Mouse (Mus musculus) liver, adult (tissue): ENCODE measurements around the gene Lamb3.
A peak's percentile ranks its signal among the peaks of the same experiment; 100 is the strongest.

Experiments used
- GATA4 ChIP-seq: IDR thresholded peaks from 2 replicates; pipeline ENCODE4 v1.6.1; 2014; ENCODE audit warnings: mild to moderate bottlenecking, low read length; ENCODE audit not compliant: insufficient replicate concordance

Gene Lamb3

DNA sequence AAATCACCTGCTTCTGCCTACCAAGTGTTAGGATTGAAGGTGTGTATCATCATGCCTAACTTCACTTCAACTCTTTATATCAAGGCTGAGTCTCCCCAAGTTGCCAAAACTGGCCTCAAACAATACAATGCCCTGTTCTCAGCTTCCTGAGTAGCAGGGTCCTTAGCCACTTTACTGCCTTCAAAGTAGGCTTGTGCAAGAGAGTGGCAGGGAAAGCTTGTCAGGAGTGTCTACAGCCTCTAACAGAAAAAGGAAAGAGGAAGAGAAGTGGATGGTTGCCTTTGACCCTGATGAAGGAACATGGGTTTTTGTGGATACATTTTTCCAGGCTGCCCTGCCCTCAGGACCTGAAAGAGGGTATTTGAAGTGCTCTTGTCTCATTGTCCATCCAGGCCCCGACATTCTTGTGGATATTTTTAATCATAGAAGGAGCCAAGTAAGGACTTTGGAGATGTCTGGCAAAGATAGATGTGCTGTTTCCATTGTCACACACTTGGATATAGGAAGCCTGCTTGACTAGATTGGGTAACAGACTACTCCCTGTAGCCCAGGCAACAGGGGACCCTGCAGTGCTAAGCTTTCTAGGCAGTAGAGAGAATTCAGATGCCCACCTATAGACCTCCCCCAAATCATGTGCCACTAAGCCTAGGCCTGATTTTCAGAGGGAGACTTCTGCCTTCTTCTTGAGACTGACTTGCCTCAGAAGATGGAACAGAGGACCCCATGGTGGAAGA lies 102.5 kb downstream of the Lamb3 start:
- no peak for TF ChIP-seq GATA4

DNA sequence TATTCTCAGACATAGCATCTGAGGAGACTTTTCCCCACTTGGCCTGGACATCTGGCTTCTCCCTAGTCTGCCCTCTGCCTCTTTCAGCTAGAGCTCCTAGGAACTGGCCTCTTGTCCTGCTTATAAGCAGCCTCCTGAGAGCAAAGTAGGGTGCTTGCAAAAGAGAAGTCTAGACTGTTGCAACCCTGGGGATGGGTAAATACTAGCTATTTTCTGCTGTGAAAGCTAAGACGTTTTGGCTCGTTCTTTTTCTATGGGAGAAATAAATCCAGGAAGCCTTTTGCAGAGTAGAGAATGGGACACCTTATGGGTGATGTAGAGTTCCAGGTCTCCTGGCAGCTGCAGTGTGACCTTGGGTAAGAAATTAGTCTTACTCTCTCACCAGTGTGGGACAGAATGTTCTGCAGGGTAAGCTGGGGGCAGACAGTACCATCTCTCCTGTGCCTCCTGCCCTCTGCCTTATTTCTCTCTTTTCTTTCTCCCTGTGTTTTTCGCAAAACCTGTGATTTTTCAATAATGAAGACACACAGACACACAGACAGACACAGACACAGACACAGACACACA lies 103.1 kb downstream of the Lamb3 start:
- no peak for TF ChIP-seq GATA4

DNA sequence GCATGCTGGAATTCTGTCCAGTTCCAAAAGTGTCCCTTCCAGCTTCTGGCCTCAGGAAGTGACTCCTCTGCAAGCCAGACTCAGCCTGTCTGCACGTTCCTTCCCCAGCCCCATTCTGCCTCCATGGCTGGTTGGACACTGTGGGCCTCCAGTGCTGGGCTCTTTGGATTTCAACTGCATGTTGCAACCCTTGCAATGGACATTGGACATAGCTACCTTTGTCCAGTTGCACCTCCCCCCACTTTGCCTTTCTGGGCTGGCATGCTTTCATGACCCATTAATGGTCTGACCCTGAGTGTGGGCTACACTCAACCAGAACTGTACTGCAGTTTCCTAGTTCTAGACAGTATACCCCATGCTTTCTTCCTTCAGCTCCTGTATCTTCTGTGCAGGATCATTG lies 104.1 kb downstream of the Lamb3 start:
- TF ChIP-seq GATA4, result no peak

DNA sequence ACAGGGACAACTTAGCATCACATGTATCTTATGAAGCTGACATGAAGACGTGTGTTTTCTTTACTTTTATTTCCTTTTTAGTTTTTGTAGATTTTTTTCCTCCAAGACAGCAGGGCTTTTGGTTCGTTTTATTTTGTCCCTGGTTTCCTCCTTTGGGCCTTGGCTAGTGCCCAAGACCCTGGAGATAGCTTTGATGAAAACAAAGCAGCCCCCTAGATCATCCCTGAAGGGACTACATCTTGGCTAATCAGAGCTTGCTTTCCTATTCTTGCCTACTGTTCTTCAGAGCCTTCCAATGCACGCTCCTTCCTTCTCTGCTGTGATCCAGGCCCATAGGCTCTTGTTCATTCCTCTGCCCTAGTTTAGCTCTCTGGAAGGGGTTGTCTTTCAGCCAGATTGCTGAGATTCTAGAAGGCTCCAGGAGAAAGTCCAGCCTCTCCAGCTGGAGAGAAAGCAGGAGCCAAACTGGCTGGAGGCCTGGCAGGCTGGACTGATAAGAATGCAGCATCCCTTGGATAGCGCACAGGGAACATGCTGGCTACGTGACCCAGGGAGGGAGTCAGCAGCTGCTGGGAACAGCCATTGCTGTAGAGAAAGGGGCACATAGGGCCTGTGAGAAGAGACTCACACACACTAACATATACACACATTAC lies 108.3 kb downstream of the Lamb3 start:
- peak; percentile 98 for TF ChIP-seq GATA4

DNA sequence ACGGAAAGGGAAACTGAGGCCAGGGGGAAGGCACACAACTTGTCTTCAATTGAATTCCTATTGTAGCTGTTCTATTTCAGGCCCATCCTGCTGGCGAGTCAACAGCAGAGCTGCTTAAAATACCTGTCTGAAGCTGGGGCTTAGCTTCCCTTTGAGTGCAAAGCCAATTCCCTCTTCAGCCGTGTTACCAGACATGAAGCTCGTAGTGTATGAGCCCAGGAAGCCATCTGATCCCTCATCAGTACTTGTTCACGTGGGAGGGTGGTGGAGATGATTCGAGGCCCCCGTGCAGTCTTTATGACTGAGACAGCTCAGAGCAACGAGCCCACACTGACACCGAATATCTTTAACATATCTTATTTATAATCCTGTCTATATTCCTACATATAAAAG lies 108.9 kb downstream of the Lamb3 start:
- TF ChIP-seq GATA4, result no peak

DNA sequence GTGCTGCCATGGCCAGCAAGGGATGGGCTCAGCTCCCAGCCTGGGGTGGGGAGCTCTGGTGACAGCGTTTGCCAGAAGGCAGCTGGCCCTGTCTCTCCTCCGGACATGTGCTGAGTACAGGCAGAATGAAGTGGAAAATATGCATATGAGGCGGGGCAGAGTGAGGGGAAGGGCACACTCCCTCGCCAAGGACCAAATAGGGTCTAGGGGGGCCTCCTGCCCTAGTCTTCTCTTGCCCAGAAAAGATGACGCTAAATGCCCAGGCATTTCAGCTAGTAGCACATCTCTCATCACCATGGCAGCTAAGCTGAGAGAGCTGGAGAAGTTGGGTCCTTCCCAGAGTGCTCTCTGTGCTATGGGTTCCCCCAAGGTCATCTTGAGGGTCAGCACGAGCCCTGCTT lies 109.7 kb downstream of the Lamb3 start:
- no peak for TF ChIP-seq GATA4

DNA sequence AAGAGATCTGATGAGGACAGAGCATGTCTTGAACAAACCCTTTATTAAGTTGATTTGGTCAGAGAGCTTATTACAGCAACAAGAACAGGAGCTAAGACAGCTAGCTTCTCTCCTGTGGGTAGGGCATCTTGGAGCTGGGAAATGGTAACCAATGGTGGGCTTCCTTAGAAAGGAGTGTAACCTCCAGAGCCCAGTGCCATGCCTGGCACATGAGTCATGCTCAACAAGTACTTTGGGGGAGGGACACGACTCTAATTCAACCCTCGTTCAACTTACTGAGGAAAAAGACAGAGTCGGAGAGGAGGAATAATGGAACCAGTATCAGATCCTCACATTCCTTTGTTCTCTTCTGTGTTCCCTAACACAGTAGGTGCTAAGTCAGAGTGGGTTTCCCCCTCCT lies 112.2 kb downstream of the Lamb3 start:
- no peak for TF ChIP-seq GATA4

DNA sequence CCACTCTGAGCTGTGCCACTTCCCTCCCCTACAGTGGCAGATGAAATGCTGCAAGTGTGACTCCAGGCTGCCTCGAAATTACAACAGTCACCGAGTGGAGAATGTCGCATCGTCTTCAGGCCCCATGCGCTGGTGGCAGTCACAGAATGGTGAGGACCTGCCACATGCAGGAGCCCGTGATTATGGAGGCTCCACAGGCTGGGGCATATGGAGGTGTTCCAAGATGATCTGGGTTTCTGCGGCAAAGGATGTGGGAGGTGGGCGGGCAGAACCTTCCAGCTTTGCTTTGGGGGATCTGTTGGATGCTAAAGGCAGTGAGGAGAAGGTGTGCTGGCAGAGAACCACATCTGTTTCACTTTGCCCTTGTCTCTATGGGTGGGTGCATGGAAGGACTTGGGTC lies 112.9 kb downstream of the Lamb3 start:
- no peak for TF ChIP-seq GATA4

DNA sequence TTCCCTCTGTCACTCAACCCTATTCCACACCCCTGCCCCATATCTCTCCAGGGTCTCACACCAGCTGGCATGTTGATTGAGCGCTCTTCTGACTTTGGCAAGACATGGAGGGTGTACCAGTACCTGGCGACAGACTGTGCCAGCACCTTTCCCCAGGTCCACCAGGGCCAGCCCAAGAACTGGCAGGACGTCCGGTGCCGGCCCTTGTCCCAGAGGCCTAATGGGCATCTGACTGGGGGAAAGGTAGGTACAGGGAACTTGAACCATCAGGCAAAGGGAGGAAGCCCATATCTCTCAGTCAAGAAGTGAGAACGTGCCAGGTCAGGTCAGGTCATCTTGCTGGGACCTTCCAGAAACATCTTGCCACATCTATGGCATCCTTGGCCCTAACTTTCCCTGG lies 116.2 kb downstream of the Lamb3 start:
- no peak for TF ChIP-seq GATA4

DNA sequence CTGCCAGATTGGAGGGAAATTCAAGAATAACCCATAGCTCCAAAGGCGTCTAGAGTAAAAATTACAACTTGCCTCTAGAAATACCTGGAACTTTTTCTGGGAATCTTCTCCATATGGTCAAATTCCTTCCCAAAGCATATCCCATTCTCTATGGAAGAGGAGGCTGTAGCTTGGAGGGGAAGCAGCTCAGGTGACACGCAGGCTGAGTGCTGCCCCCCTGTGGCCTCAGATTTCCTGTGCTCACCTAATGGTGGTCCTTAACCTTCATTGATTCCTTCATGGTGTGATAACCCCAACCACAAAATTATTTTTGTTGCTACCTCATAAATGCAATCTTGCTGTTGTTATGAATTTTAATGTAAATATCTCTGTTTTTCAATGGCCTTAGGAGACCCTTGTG lies 116.7 kb downstream of the Lamb3 start:
- TF ChIP-seq GATA4, result no peak

DNA sequence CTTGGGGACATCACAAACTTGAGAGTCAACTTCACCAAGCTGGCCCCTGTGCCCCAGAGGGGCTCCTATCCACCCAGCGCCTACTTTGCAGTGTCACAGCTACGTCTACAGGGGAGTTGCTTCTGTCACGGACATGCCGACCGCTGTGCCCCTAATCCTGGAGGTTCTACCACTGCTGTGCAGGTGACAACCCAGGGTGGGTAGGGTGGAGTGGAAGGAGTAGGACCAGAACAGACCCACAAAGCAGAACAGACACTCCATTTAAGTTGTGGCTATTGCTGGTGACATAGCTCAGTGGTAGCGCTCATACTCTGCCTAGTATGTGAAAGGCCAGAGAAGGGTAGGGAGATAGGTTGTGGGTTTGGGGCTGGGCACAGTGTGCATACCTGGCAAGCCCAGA lies 118.4 kb downstream of the Lamb3 start:
- TF ChIP-seq GATA4, result no peak; the same call in 1 of the 2 replicates

DNA sequence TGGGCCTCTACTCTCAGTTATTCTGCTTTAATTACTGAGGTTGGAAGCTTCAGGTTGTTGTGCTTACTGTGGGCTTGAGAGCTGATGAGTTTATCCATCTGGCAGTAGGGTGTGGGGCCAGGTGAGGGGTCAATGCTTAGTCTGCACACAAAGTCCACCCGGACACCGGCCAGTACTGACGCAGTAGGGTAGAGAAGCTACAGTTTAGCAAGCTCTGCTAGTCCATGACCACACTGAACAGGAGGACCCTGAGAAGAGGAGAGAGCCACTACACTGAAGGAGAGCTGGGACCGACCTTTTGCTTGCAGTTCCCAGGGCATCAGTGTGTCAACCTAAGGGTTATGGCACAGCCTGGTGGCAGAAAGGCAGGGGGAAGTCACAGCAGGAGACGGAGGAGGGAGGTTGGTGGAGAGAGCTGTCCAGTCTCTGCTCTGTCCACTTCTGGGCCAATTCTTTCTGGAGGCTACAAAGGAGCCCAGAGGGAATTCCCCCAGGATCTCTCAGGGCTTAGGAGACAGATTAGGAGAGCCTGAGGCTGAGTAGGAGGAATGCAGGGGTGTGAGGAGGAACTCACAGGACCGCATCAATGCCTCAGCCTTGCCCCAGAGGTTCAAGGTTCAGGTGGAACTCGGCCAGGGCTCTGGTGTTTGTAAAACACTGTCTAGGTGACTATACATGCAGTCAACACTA lies 119.1 kb downstream of the Lamb3 start:
- TF ChIP-seq GATA4, result no peak; the same call in 1 of the 2 replicates

DNA sequence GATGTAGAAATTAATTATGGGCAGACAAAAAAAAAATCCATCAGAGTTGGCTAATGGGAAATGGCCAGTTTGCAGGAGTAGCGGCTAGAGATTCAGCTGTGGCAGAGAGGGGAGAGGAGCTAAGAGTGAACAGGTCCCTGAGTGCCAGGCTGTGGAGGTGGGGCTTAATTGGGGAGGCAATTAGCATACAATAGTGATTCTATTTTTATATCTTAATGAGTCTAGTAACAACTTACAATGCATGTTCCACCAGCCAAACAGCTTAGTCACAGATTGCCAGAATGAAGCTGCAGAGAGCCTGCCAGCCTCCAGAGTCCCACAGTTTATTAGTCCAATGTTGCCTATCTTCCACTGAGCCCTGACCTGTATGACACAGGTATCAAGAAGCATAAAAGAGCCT lies 119.7 kb downstream of the Lamb3 start:
- no peak for TF ChIP-seq GATA4

DNA sequence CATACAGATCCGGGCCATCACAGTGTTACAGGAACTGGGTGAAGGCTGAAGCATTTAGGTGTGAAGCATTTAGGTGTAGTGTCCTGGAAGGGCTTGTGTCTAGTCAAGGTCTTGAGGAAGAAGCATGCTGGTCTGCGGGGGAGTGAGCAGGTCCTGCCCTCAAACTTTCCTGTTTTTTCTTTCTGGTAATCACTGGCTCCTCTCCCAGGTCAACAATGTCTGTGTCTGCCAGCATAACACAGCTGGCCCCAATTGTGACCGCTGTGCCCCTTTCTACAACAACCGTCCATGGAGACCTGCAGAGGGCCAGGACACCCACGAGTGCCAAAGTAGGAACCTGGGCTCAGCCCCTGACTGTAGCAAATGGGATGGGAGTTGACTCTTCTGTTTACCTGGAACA lies 120.2 kb downstream of the Lamb3 start:
- TF ChIP-seq GATA4, result peak; percentile 17; the same call in 1 of the 2 replicates

DNA sequence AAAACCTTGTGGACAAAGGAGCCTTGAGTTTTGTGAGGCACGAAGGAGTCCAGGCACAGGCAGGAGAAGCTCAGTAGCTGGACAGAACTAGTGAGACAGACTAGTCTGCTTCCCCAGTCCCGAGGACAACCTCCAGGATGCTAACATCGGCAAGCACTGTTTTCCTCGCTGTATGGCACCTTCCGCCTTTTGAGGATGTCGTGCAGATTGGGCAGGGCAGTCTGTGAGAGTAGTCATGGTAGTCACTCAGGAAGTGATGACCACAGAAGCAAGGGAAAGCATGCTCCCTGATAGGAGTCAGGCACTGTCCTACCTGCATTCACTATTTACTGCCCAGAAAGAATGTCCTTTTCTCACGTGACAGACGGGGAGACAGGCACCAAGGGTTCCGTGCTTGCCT lies 122.1 kb downstream of the Lamb3 start:
- TF ChIP-seq GATA4, result no peak

DNA sequence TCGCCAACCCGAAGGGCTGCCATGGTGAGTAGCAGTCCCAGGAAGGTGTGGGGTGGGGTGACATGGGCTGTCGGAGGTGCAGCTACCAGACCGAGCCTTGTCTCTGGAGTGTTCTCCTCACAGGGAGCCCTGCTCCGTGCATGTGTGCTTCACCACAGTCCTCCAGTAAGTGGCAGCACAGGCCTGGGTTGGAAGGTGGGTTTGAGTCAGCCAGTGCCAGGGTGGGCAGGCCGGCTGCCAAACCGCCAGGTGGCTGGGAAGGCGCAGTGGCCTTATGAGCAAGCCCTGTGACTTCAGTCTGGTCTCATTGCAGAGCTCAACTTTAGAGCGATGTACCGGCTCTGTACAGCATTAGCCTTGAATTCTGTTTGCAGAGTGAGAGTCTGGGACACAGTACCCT lies 122.7 kb downstream of the Lamb3 start:
- no peak for TF ChIP-seq GATA4

DNA sequence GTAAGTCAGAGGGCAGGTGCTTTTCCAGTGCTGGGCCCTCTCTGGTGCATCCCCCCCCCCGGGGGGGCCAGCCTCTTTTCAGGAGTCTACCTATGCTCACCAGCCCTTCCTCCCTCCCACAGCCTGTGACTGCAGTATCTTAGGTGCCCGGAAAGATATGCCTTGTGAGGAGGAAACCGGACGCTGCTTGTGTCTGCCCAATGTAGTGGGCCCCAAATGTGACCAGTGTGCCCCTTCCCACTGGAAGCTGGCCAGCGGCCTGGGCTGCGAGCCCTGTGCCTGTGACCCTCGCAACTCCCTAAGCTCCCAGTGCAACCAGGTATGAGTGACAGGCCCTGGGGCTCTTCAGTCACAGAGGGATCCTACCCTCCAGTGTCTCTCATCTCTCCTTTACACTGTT lies 123.1 kb downstream of the Lamb3 start:
- TF ChIP-seq GATA4, result no peak

DNA sequence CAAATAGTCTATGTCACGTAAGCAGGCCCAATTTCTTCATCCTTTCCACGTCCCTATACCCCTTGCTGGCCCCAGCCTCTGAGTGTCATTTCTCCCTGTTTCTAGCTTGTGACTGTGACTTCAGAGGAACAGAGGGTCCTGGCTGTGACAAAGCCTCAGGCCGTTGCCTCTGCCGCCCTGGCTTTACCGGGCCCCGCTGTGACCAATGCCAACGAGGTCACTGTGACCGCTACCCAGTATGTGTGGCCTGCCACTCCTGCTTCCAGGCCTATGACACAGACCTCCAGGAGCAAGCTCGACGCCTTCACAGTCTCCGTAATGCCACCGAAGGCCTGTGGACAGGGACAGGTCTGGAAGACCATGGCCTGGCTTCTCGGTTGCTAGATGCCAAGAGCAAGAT lies 124.5 kb downstream of the Lamb3 start:
- no peak for TF ChIP-seq GATA4
